Mouse (Mus musculus): Measurements from ENCODE around the gene Ralgds. TPM values are rescaled to one million over a fixed set of nuclear protein-coding genes. Genes with fewer than 3 reads are reported as not detected.

The Ralgds gene
- polyA plus RNA-seq, 1 experiment: 24.2 TPM

GRCm38 (mm10) chr2:28518231-28518630 lies 5.3 kb downstream of the Ralgds start:
- Histone ChIP-seq H3ac (ENCODE audit: control insufficient read depth, insufficient read length) (no peak overlapping the region), H3K4me2 (ENCODE audit: low read depth) (no peak overlapping the region), H3K36me3 (ENCODE audit: control insufficient read depth, insufficient read depth) (no peaks in the 10 kb centered on the region), H3K4me3 (no peak overlapping the region), H3K27me3 (ENCODE audit: control insufficient read depth, insufficient read depth, insufficient read length) (peaks cover under 1% of the 10 kb centered on the region), H3K79me2 (ENCODE audit: control insufficient read depth, insufficient read depth) (no peaks in the 10 kb centered on the region)
- TF ChIP-seq MAX (IDR thresholded peaks at IDR 0.05; ENCODE audit: low read depth) (no peak), POLR2A (IDR thresholded peaks at IDR 0.05; ENCODE audit: insufficient read length, low read depth) (no peak), MYOD1 (IDR thresholded peaks at IDR 0.05; ENCODE audit: control insufficient read depth in 1 of 3, insufficient read length in 2 of 3, low read depth in 2 of 3) (no peak), CEBPB (IDR thresholded peaks at IDR 0.05; ENCODE audit: insufficient read depth, poor library complexity, severe bottlenecking) (no peak), MYOG (IDR thresholded peaks at IDR 0.05; ENCODE audit: control insufficient read depth in 1 of 3, insufficient read depth in 1 of 3, insufficient read length in 2 of 3, low read depth in 2 of 3) (no peak), POLR2AphosphoS2 (IDR thresholded peaks at IDR 0.05; ENCODE audit: insufficient read length, low read depth) (no peak), E2F4 (IDR thresholded peaks at IDR 0.05; ENCODE audit: insufficient read depth) (no peak), USF1 (IDR thresholded peaks at IDR 0.05; ENCODE audit: low read depth) (no peak), TCF3 (IDR thresholded peaks at IDR 0.05; ENCODE audit: insufficient read length, low read depth) (no peak), TCF12 (IDR thresholded peaks at IDR 0.05; ENCODE audit: insufficient read depth, poor library complexity, severe bottlenecking) (no peak), SRF (IDR thresholded peaks at IDR 0.05; ENCODE audit: control insufficient read depth, insufficient read length, low read depth) (no peak), REST (IDR thresholded peaks at IDR 0.05; ENCODE audit: insufficient read depth, insufficient read length) (no peak)

- TF ChIP-seq REST (IDR thresholded peaks at IDR 0.05; ENCODE audit: insufficient read depth, insufficient read length) (no peak), MAX (IDR thresholded peaks at IDR 0.05; ENCODE audit: low read depth) (no peak), MYOD1 (IDR thresholded peaks at IDR 0.05; ENCODE audit: control insufficient read depth in 1 of 3, insufficient read length in 2 of 3, low read depth in 2 of 3) (peak in 2 of 3 experiments; percentile 49 to 62), MYOG (IDR thresholded peaks at IDR 0.05; ENCODE audit: control insufficient read depth in 1 of 3, insufficient read depth in 1 of 3, insufficient read length in 2 of 3, low read depth in 2 of 3) (peak in 1 of 3 experiments; percentile 76)
- Histone ChIP-seq H3K4me3 (no peak overlapping the region), H3K36me3 (ENCODE audit: control insufficient read depth, insufficient read depth) (no peaks in the 10 kb centered on the region), H3ac (ENCODE audit: control insufficient read depth, insufficient read length) (no peak overlapping the region), H3K79me2 (ENCODE audit: control insufficient read depth, insufficient read depth) (no peaks in the 10 kb centered on the region), H3K27me3 (ENCODE audit: control insufficient read depth, insufficient read depth, insufficient read length) (no peaks in the 10 kb centered on the region), H3K4me2 (ENCODE audit: low read depth) (no peak overlapping the region)
These were observed 7.7 kb downstream of the Ralgds start for GRCm38 (mm10) chr2:28520581-28520980.

GRCm38 (mm10) chr2:28521571-28522151 lies 8.7 kb downstream of the Ralgds start:
- no peaks in the 10 kb centered on the region for H3K36me3 ChIP-seq (ENCODE audit: control insufficient read depth, insufficient read depth)
- H3ac ChIP-seq (ENCODE audit: control insufficient read depth, insufficient read length): no peak overlapping the region
- H3K27me3 ChIP-seq (ENCODE audit: control insufficient read depth, insufficient read depth, insufficient read length): no peaks in the 10 kb centered on the region
- peak in 2 of 3 experiments; percentile 35 to 80 for TF ChIP-seq MYOG (IDR thresholded peaks at IDR 0.05; ENCODE audit: control insufficient read depth in 1 of 3, insufficient read depth in 1 of 3, insufficient read length in 2 of 3, low read depth in 2 of 3)
- TF ChIP-seq SRF (IDR thresholded peaks at IDR 0.05; ENCODE audit: control insufficient read depth, insufficient read length, low read depth): no peak
- TF ChIP-seq MAX (IDR thresholded peaks at IDR 0.05; ENCODE audit: low read depth): no peak
- no peak overlapping the region for H3K4me3 ChIP-seq
- no peaks in the 10 kb centered on the region for H3K79me2 ChIP-seq (ENCODE audit: control insufficient read depth, insufficient read depth)
- H3K4me2 ChIP-seq (ENCODE audit: low read depth): no peak overlapping the region

GRCm38 (mm10) chr2:28522166-28522565 lies 9.2 kb downstream of the Ralgds start:
- TF ChIP-seq E2F4 (IDR thresholded peaks at IDR 0.05; ENCODE audit: insufficient read depth): no peak
- TF ChIP-seq MYOG (IDR thresholded peaks at IDR 0.05; ENCODE audit: control insufficient read depth in 1 of 3, insufficient read depth in 1 of 3, insufficient read length in 2 of 3, low read depth in 2 of 3): no peak
- no peak for TF ChIP-seq SRF (IDR thresholded peaks at IDR 0.05; ENCODE audit: control insufficient read depth, insufficient read length, low read depth)
- TF ChIP-seq USF1 (IDR thresholded peaks at IDR 0.05; ENCODE audit: low read depth): no peak
- peak in 1 of 3 experiments; percentile 12 for TF ChIP-seq MYOD1 (IDR thresholded peaks at IDR 0.05; ENCODE audit: control insufficient read depth in 1 of 3, insufficient read length in 2 of 3, low read depth in 2 of 3)
- H3K27me3 ChIP-seq (ENCODE audit: control insufficient read depth, insufficient read depth, insufficient read length): no peaks in the 10 kb centered on the region
- no peak overlapping the region for H3ac ChIP-seq (ENCODE audit: control insufficient read depth, insufficient read length)
- no peak overlapping the region for H3K4me2 ChIP-seq (ENCODE audit: low read depth)
- H3K4me3 ChIP-seq: no peak overlapping the region
- no peaks in the 10 kb centered on the region for H3K36me3 ChIP-seq (ENCODE audit: control insufficient read depth, insufficient read depth)
- H3K79me2 ChIP-seq (ENCODE audit: control insufficient read depth, insufficient read depth): no peaks in the 10 kb centered on the region

- Histone ChIP-seq H3K4me2 (ENCODE audit: low read depth) (peak overlapping the region; percentile 99), H3K4me3 (no peak overlapping the region), H3K27me3 (ENCODE audit: control insufficient read depth, insufficient read depth, insufficient read length) (no peaks in the 10 kb centered on the region), H3K36me3 (ENCODE audit: control insufficient read depth, insufficient read depth) (no peaks in the 10 kb centered on the region), H3ac (ENCODE audit: control insufficient read depth, insufficient read length) (no peak overlapping the region), H3K79me2 (ENCODE audit: control insufficient read depth, insufficient read depth) (no peaks in the 10 kb centered on the region)
- peak; percentile 9 to 88 (median 76) for TF ChIP-seq MYOD1 (IDR thresholded peaks at IDR 0.05; ENCODE audit: control insufficient read depth in 1 of 3, insufficient read length in 2 of 3, low read depth in 2 of 3)
- peak; percentile 63 for TF ChIP-seq POLR2A (IDR thresholded peaks at IDR 0.05; ENCODE audit: insufficient read length, low read depth)
- TF ChIP-seq MYOG (IDR thresholded peaks at IDR 0.05; ENCODE audit: control insufficient read depth in 1 of 3, insufficient read depth in 1 of 3, insufficient read length in 2 of 3, low read depth in 2 of 3): peak; percentile 60 to 81 (median 69)
- TF ChIP-seq E2F4 (IDR thresholded peaks at IDR 0.05; ENCODE audit: insufficient read depth): no peak
- TF ChIP-seq TCF12 (IDR thresholded peaks at IDR 0.05; ENCODE audit: insufficient read depth, poor library complexity, severe bottlenecking): peak; percentile 4
- TF ChIP-seq POLR2AphosphoS2 (IDR thresholded peaks at IDR 0.05; ENCODE audit: insufficient read length, low read depth): peak; percentile 73
- TF ChIP-seq REST (IDR thresholded peaks at IDR 0.05; ENCODE audit: insufficient read depth, insufficient read length): no peak
- no peak for TF ChIP-seq CEBPB (IDR thresholded peaks at IDR 0.05; ENCODE audit: insufficient read depth, poor library complexity, severe bottlenecking)
- no peak for TF ChIP-seq MAX (IDR thresholded peaks at IDR 0.05; ENCODE audit: low read depth)
- TF ChIP-seq USF1 (IDR thresholded peaks at IDR 0.05; ENCODE audit: low read depth): no peak
- TF ChIP-seq SRF (IDR thresholded peaks at IDR 0.05; ENCODE audit: control insufficient read depth, insufficient read length, low read depth): no peak
- TF ChIP-seq TCF3 (IDR thresholded peaks at IDR 0.05; ENCODE audit: insufficient read length, low read depth): peak; percentile 29
These were observed 10.8 kb downstream of the Ralgds start for GRCm38 (mm10) chr2:28523643-28524117.

Measured in myocyte (in vitro differentiated cells).